Mouse (Mus musculus) limb, embryonic 11.5 days (tissue): Measurements from ENCODE around the gene Cacnb1. TPM values are rescaled to one million over a fixed set of nuclear protein-coding genes. Genes with fewer than 3 reads are reported as not detected.

ENCODE experiments used
- ATAC-seq: fragments of 200-750 bp; cut with Nextera tagmentation; 2 replicates; pipeline ENCODE4 v1.8.0; 2017; ENCODE audit warnings: low read depth; ENCODE audit not compliant: insufficient number of reproducible peaks, low FRiP score, low TSS enrichment
- DNase-seq: peaks from one replicate; pipeline ENCODE4 v3.0.0-alpha.2; 2015; ENCODE audit warnings: low spot score
- H3K27ac ChIP-seq: fragments of 300-500 bp; sonication (generic); replicated peaks from 2 replicates; pipeline ENCODE4 v1.5.1; 2014; ENCODE audit warnings: low read depth, mild to moderate bottlenecking, low read length
- H3K27me3 ChIP-seq: fragments of 300-500 bp; sonication (generic); 2 replicates; pipeline ENCODE4 v1.6.1; 2014; ENCODE audit warnings: mild to moderate bottlenecking, low read length, mixed read lengths; ENCODE audit not compliant: control insufficient read depth, insufficient read depth
- H3K36me3 ChIP-seq: fragments of 300-500 bp; sonication (generic); 2 replicates; pipeline ENCODE4 v1.6.1; 2014; ENCODE audit warnings: mild to moderate bottlenecking, low read length, moderate library complexity, mixed read lengths; ENCODE audit not compliant: control insufficient read depth, insufficient read depth
- H3K4me1 ChIP-seq: fragments of 300-500 bp; sonication (generic); 2 replicates; pipeline ENCODE4 v1.6.1; 2014; ENCODE audit warnings: low read length, mixed read lengths; ENCODE audit not compliant: control insufficient read depth, insufficient read depth
- H3K4me2 ChIP-seq: fragments of 300-500 bp; sonication (generic); 2 replicates; pipeline ENCODE4 v1.6.1; 2014; ENCODE audit warnings: low read depth, mild to moderate bottlenecking, moderate library complexity; ENCODE audit not compliant: severe bottlenecking
- H3K4me3 ChIP-seq: fragments of 300-500 bp; sonication (generic); 2 replicates; pipeline ENCODE4 v1.5.1; 2014; ENCODE audit warnings: low read depth, low read length
- H3K9ac ChIP-seq: fragments of 300-500 bp; sonication (generic); 2 replicates; pipeline ENCODE4 v1.6.1; 2014; ENCODE audit warnings: mild to moderate bottlenecking, low read length
- H3K9me3 ChIP-seq: fragments of 300-500 bp; sonication (generic); 2 replicates; pipeline ENCODE4 v1.6.1; 2016; ENCODE audit warnings: low read length; ENCODE audit not compliant: control insufficient read depth
- WGBS: fragments of 180-500 bp; shearing (Covaris S2); extraction: QIAGEN DNeasy Blood & Tissue Kit; methylation state at CpG from one replicate; pipeline ENCODE4 v1.1.7; 2014; 5-methylcytosine and 5-hydroxymethylcytosine counted together
- polyA plus RNA-seq: library from polyadenylated mRNA; unstranded; fragments of >200 nt; fragmentation: Nextera tagmentation; extraction: Ambion mirVana; gene quantifications from 2 replicates; pipeline ENCODE4 v1.2.1, GENCODE M21; 2014

Cacnb1 gene
- polyA plus RNA-seq, 1 experiment from 2014 or later: 6.8 TPM

- peak within 1 kb of the TSS; percentile 32 for H3K4me3 ChIP-seq
- 0 out of 2 replicates have a peak, but pooled peaks cover 7% of the 10 kb centered on the region for H3K27me3 ChIP-seq
- H3K27ac ChIP-seq: no peak within 1 kb of the TSS
- H3K4me1 ChIP-seq: peaks cover 13% of the 10 kb centered on the region; the same call in 1 of the 2 replicates
- H3K9ac ChIP-seq: peak within 1 kb of the TSS; percentile 36
- peak; percentile 70 for DNase-seq
- peak within 1 kb of the TSS; percentile 84 for H3K4me2 ChIP-seq
- WGBS: under 1% methylated on average over 26 of the region's 26 CpGs
- no peaks in the 10 kb centered on the region for H3K36me3 ChIP-seq
- no peaks in the 10 kb centered on the region for H3K9me3 ChIP-seq
- peak; percentile 42; the same call in 1 of the 2 replicates for ATAC-seq
These were observed 27.1 kb downstream of the Cacnb1 start, which contains the start of gene Arl5c for GRCm38 (mm10) chr11:97995564-97996288. Arl5c (minus strand) TSS chr11:97996181.

- 0 out of 2 replicates have a peak, but pooled peaks cover 4% of the 10 kb centered on the region for H3K27me3 ChIP-seq
- no peak overlapping the region for H3K27ac ChIP-seq
- peak overlapping the region; percentile 84; the same call in 1 of the 2 replicates for H3K4me2 ChIP-seq
- 7% methylated on average over 13 of the region's 13 CpGs for WGBS
- peaks cover 18% of the 10 kb centered on the region for H3K4me1 ChIP-seq
- ATAC-seq: no peak
- peak overlapping the region; percentile 32 for H3K4me3 ChIP-seq
- H3K9ac ChIP-seq: no peak overlapping the region
- peak; percentile 86 for DNase-seq
- no peaks in the 10 kb centered on the region for H3K36me3 ChIP-seq
- no peaks in the 10 kb centered on the region for H3K9me3 ChIP-seq
These were observed 28.2 kb downstream of the Cacnb1 start for GRCm38 (mm10) chr11:97994539-97995100.

- Histone ChIP-seq H3K4me2 (peak overlapping the region; percentile 68), H3K27me3 (peaks cover 27% of the 10 kb centered on the region), H3K9me3 (no peaks in the 10 kb centered on the region), H3K36me3 (no peaks in the 10 kb centered on the region), H3K4me1 (peaks cover 16% of the 10 kb centered on the region), H3K9ac (peak overlapping the region; percentile 71), H3K27ac (peak overlapping the region; percentile 52; the same call in 1 of the 2 replicates), H3K4me3 (peak overlapping the region; percentile 92)
- ATAC-seq (peak; percentile 63; the same call in 1 of the 2 replicates), DNase-seq (peak; percentile 93)
- WGBS: under 1% methylated on average over 26 of the region's 26 CpGs
These were observed 34.2 kb downstream of the Cacnb1 start for GRCm38 (mm10) chr11:97988530-97989096.

- peak; percentile 77 for ATAC-seq
- H3K27me3 ChIP-seq: peaks cover 27% of the 10 kb centered on the region
- WGBS: under 1% methylated on average over 42 of the region's 42 CpGs
- H3K4me2 ChIP-seq: peak overlapping the region; percentile 68
- peak overlapping the region; percentile 71 for H3K9ac ChIP-seq
- H3K4me1 ChIP-seq: peaks cover 16% of the 10 kb centered on the region
- peak overlapping the region; percentile 92 for H3K4me3 ChIP-seq
- no peaks in the 10 kb centered on the region for H3K9me3 ChIP-seq
- H3K27ac ChIP-seq: peak overlapping the region; percentile 52; the same call in 1 of the 2 replicates
- DNase-seq: peak; percentile 98
- no peaks in the 10 kb centered on the region for H3K36me3 ChIP-seq
These were observed 35.0 kb downstream of the Cacnb1 start for GRCm38 (mm10) chr11:97987551-97988526.

- no peaks in the 10 kb centered on the region for H3K36me3 ChIP-seq
- H3K4me1 ChIP-seq: peaks cover 16% of the 10 kb centered on the region
- no peak for ATAC-seq
- peak overlapping the region; percentile 83 for H3K4me2 ChIP-seq
- WGBS: 36% methylated on average over 12 of the region's 17 CpGs
- peaks cover 27% of the 10 kb centered on the region for H3K27me3 ChIP-seq
- H3K9ac ChIP-seq: no peak overlapping the region
- H3K4me3 ChIP-seq: peak overlapping the region; percentile 92
- H3K27ac ChIP-seq: no peak overlapping the region
- DNase-seq: no peak
- H3K9me3 ChIP-seq: no peaks in the 10 kb centered on the region
These were observed 35.9 kb downstream of the Cacnb1 start for GRCm38 (mm10) chr11:97986738-97987465.

- H3K9ac ChIP-seq: peak within 1 kb of the TSS; percentile 62
- H3K27me3 ChIP-seq: peaks cover 27% of the 10 kb centered on the region
- H3K4me3 ChIP-seq: peak within 1 kb of the TSS; percentile 92
- peaks cover 20% of the 10 kb centered on the region for H3K4me1 ChIP-seq
- H3K9me3 ChIP-seq: no peaks in the 10 kb centered on the region
- WGBS: 3% methylated on average over 73 of the region's 74 CpGs
- ATAC-seq (no peak), DNase-seq (peak; percentile 53)
- H3K36me3 ChIP-seq: no peaks in the 10 kb centered on the region
- H3K27ac ChIP-seq: no peak within 1 kb of the TSS
- peak within 1 kb of the TSS; percentile 83 for H3K4me2 ChIP-seq
These were observed 36.8 kb downstream of the Cacnb1 start, which contains the start of gene Plxdc1 for GRCm38 (mm10) chr11:97985727-97986677. Plxdc1 (minus strand) TSS chr11:97986444.

GRCm38 (mm10) chr11:97983983-97984382 is 38.9 kb downstream of the Cacnb1 start:
- H3K27me3 ChIP-seq: peaks cover 27% of the 10 kb centered on the region
- H3K9ac ChIP-seq: no peak overlapping the region
- H3K4me1 ChIP-seq: peaks cover 19% of the 10 kb centered on the region
- H3K9me3 ChIP-seq: no peaks in the 10 kb centered on the region
- no peak overlapping the region for H3K4me3 ChIP-seq
- WGBS: 74% methylated on average over 1 of the region's 1 CpGs
- no peak overlapping the region for H3K4me2 ChIP-seq
- ATAC-seq: no peak
- no peaks in the 10 kb centered on the region for H3K36me3 ChIP-seq
- DNase-seq: no peak
- H3K27ac ChIP-seq: no peak overlapping the region
